Mouse (Mus musculus) liver, embryonic 13.5 days (tissue): ENCODE data around the gene Urgcp. TPM values are rescaled to one million over a fixed set of nuclear protein-coding genes. Genes with fewer than 3 reads are reported as not detected.

Experiments used
- ATAC-seq: fragments of 200-750 bp; cut with Nextera tagmentation; 2 replicates; pipeline ENCODE4 v1.8.0; 2017; ENCODE audit warnings: low read depth, mild to moderate bottlenecking, moderate number of reproducible peaks, moderate library complexity
- DNase-seq: peaks from one replicate; pipeline ENCODE4 v3.0.0; 2022
- H3K27ac ChIP-seq: fragments of 300-500 bp; sonication (generic); 2 replicates; pipeline ENCODE4 v1.5.1; 2015; ENCODE audit warnings: moderate library complexity, mild to moderate bottlenecking, inconsistent platforms
- H3K27me3 ChIP-seq: fragments of 300-500 bp; sonication (generic); 2 replicates; pipeline ENCODE4 v1.6.1; 2015; ENCODE audit warnings: mild to moderate bottlenecking, inconsistent platforms
- H3K36me3 ChIP-seq: fragments of 300-500 bp; sonication (generic); 2 replicates; pipeline ENCODE4 v1.6.1; 2015; ENCODE audit warnings: mild to moderate bottlenecking, inconsistent platforms
- H3K4me1 ChIP-seq: fragments of 300-500 bp; sonication (generic); replicated peaks from 2 replicates; pipeline ENCODE4 v1.6.1; 2015; ENCODE audit warnings: inconsistent platforms
- H3K4me2 ChIP-seq: fragments of 300-500 bp; sonication (generic); 2 replicates; pipeline ENCODE4 v1.6.1; 2015; ENCODE audit warnings: inconsistent platforms, mild to moderate bottlenecking, moderate library complexity
- H3K4me3 ChIP-seq: fragments of 300-500 bp; sonication (generic); replicated peaks from 2 replicates; pipeline ENCODE4 v1.5.1; 2015; ENCODE audit warnings: mild to moderate bottlenecking, inconsistent platforms
- H3K9ac ChIP-seq: fragments of 300-500 bp; sonication (generic); 2 replicates; pipeline ENCODE4 v1.6.1; 2015; ENCODE audit warnings: mild to moderate bottlenecking, inconsistent platforms
- H3K9me3 ChIP-seq: fragments of 300-500 bp; sonication (generic); replicated peaks from 2 replicates; pipeline ENCODE4 v1.6.1; 2016; ENCODE audit warnings: inconsistent platforms
- WGBS: fragments of 180-500 bp; shearing (Covaris S2); methylation state at CpG from one replicate; pipeline ENCODE4 v1.1.7; 2015; ENCODE audit not compliant: insufficient replicate concordance; 5-methylcytosine and 5-hydroxymethylcytosine counted together
- polyA plus RNA-seq: library from polyadenylated mRNA; unstranded; fragments of >200 nt; fragmentation: Nextera tagmentation; extraction: Ambion mirVana; gene quantifications from 2 replicates; pipeline ENCODE4 v1.2.1, GENCODE M21; 2015

Urgcp gene
- polyA plus RNA-seq, 1 experiment from 2014 or later, result 9.4 TPM

- no peak overlapping the region for H3K4me3 ChIP-seq
- H3K27me3 ChIP-seq, result no peaks in the 10 kb centered on the region
- no peak overlapping the region for H3K27ac ChIP-seq
- ATAC-seq (no peak), DNase-seq (no peak)
- H3K36me3 ChIP-seq, result peaks cover 80% of the 10 kb centered on the region
- H3K9ac ChIP-seq, result no peak overlapping the region
- H3K9me3 ChIP-seq, result no peaks in the 10 kb centered on the region
- no peak overlapping the region for H3K4me2 ChIP-seq
- WGBS, result 83% methylated on average over 11 of the region's 11 CpGs
- peaks cover 8% of the 10 kb centered on the region for H3K4me1 ChIP-seq
Measured at GRCm38 (mm10) chr11:5797371-5797770, 35.2 kb upstream of the Urgcp start.

GRCm38 (mm10) chr11:5796939-5797338 lies 34.8 kb upstream of the Urgcp start:
- no peaks in the 10 kb centered on the region for H3K27me3 ChIP-seq
- 89% methylated on average over 15 of the region's 15 CpGs for WGBS
- DNase-seq (no peak), ATAC-seq (no peak)
- H3K4me2 ChIP-seq, result no peak overlapping the region
- H3K4me3 ChIP-seq, result no peak overlapping the region
- H3K27ac ChIP-seq, result no peak overlapping the region
- H3K9ac ChIP-seq, result no peak overlapping the region
- H3K9me3 ChIP-seq, result no peaks in the 10 kb centered on the region
- peaks cover 4% of the 10 kb centered on the region for H3K4me1 ChIP-seq
- H3K36me3 ChIP-seq, result peaks cover 84% of the 10 kb centered on the region

GRCm38 (mm10) chr11:5795706-5796105 lies 33.5 kb upstream of the Urgcp start:
- Histone ChIP-seq H3K4me1 (peaks cover 4% of the 10 kb centered on the region; the same call in 1 of the 2 replicates), H3K36me3 (peaks cover 93% of the 10 kb centered on the region), H3K9ac (no peak overlapping the region), H3K4me2 (no peak overlapping the region), H3K9me3 (no peaks in the 10 kb centered on the region), H3K27me3 (no peaks in the 10 kb centered on the region), H3K27ac (no peak overlapping the region), H3K4me3 (no peak overlapping the region)
- WGBS, result 84% methylated on average over 7 of the region's 7 CpGs
- ATAC-seq, result no peak
- DNase-seq, result no peak

GRCm38 (mm10) chr11:5795290-5795689 lies 33.1 kb upstream of the Urgcp start:
- Histone ChIP-seq H3K9ac (no peak overlapping the region), H3K9me3 (no peaks in the 10 kb centered on the region), H3K27me3 (no peaks in the 10 kb centered on the region), H3K4me2 (no peak overlapping the region), H3K27ac (no peak overlapping the region), H3K4me3 (no peak overlapping the region), H3K36me3 (peaks cover 91% of the 10 kb centered on the region), H3K4me1 (peaks cover 8% of the 10 kb centered on the region; the same call in 1 of the 2 replicates)
- ATAC-seq (no peak), DNase-seq (no peak)
- 78% methylated on average over 9 of the region's 9 CpGs for WGBS

GRCm38 (mm10) chr11:5790431-5790830 lies 28.3 kb upstream of the Urgcp start:
- Histone ChIP-seq H3K36me3 (peaks cover 44% of the 10 kb centered on the region), H3K9ac (no peak overlapping the region), H3K9me3 (no peaks in the 10 kb centered on the region), H3K4me3 (no peak overlapping the region), H3K4me2 (peak overlapping the region; percentile 85; the same call in 1 of the 2 replicates), H3K27me3 (no peaks in the 10 kb centered on the region), H3K27ac (0 out of 2 replicates have a peak overlapping the region, but pooled peaks have one; percentile 98), H3K4me1 (peaks cover 45% of the 10 kb centered on the region)
- DNase-seq, result no peak
- 83% methylated on average over 1 of the region's 1 CpGs for WGBS
- no peak for ATAC-seq

DNA sequence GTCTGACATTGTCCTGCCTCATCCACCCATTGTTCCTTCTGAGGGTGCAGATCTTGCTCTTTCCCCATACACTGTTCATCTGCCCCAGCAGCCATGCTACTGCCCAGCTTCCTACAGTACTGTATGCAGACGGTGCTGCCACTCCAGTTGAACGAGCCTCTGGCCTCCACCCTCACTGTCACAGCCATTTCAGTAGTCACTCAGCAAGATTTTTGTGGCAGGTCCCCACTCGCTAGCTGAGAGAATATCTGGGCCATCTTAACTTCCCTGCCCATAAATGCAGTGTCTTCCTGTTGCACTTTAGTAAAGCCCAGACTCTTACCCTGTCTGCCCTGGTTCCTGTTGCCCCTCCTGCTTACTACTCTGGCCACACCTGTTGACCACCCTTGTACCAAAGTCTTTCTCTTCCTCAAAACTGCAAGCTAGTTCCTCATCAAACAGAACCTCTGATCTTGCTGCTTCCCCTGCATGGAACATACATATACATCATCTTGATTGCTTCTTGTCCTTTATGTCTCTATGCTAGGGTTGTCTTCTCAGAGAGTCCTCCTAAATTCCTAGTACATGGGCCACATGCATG lies 27.7 kb upstream of the Urgcp start:
- H3K4me2 ChIP-seq, result peak overlapping the region; percentile 85
- 36% methylated on average over 3 of the region's 3 CpGs for WGBS
- no peaks in the 10 kb centered on the region for H3K27me3 ChIP-seq
- peaks cover 38% of the 10 kb centered on the region for H3K36me3 ChIP-seq
- H3K9me3 ChIP-seq, result no peaks in the 10 kb centered on the region
- peak overlapping the region; percentile 98 for H3K27ac ChIP-seq
- peak overlapping the region; percentile 91 for H3K9ac ChIP-seq
- no peak for ATAC-seq
- peaks cover 47% of the 10 kb centered on the region for H3K4me1 ChIP-seq
- no peak for DNase-seq
- H3K4me3 ChIP-seq, result peak overlapping the region; percentile 78

- peak overlapping the region; percentile 91 for H3K9ac ChIP-seq
- ATAC-seq (peak; percentile 6; the same call in 1 of the 2 replicates), DNase-seq (no peak)
- no peaks in the 10 kb centered on the region for H3K9me3 ChIP-seq
- H3K4me2 ChIP-seq, result peak overlapping the region; percentile 85
- peaks cover 32% of the 10 kb centered on the region for H3K36me3 ChIP-seq
- no peaks in the 10 kb centered on the region for H3K27me3 ChIP-seq
- peak overlapping the region; percentile 78 for H3K4me3 ChIP-seq
- H3K27ac ChIP-seq, result peak overlapping the region; percentile 98
- H3K4me1 ChIP-seq, result peaks cover 47% of the 10 kb centered on the region
- 40% methylated on average over 6 of the region's 6 CpGs for WGBS
Measured at GRCm38 (mm10) chr11:5789071-5789753, 27.0 kb upstream of the Urgcp start.

- peak; percentile 96 for DNase-seq
- Histone ChIP-seq H3K36me3 (peaks cover 23% of the 10 kb centered on the region), H3K27me3 (no peaks in the 10 kb centered on the region), H3K9me3 (no peaks in the 10 kb centered on the region), H3K4me1 (peaks cover 51% of the 10 kb centered on the region), H3K4me3 (peak within 1 kb of the TSS; percentile 78), H3K9ac (peak within 1 kb of the TSS; percentile 91), H3K4me2 (peak within 1 kb of the TSS; percentile 85), H3K27ac (peak within 1 kb of the TSS; percentile 98)
- under 1% methylated on average over 74 of the region's 74 CpGs for WGBS
- ATAC-seq, result peak; percentile 96
Measured at GRCm38 (mm10) chr11:5788056-5789014, 26.2 kb upstream of the Urgcp start, which contains the start of gene Dbnl. Gene Dbnl, plus strand, starts transcription at chr11:5788488.

DNA sequence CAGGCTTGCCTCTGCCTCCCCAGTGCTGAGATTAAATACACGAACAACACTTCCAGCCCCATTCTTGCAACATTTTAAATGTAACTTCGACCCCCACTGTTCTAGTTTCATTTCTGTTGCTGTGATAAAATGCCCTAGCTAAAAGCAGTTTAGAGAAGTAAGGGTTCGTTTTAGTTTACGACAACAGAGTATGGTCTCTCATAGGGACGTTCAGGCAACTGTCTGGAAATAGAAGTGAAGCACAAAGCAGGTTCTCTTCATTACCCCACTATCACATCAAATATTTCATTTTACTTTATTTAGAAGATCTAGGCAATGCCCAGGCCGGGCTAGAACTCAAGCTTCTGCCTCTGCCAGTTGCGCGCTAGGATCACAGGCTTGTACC lies 25.5 kb upstream of the Urgcp start:
- DNase-seq, result no peak
- no peak for ATAC-seq
- no peaks in the 10 kb centered on the region for H3K9me3 ChIP-seq
- peak overlapping the region; percentile 85 for H3K4me2 ChIP-seq
- peak overlapping the region; percentile 78 for H3K4me3 ChIP-seq
- H3K9ac ChIP-seq, result peak overlapping the region; percentile 81
- peak overlapping the region; percentile 98 for H3K27ac ChIP-seq
- 22% methylated on average over 8 of the region's 8 CpGs for WGBS
- H3K36me3 ChIP-seq, result peaks cover 18% of the 10 kb centered on the region
- peaks cover 56% of the 10 kb centered on the region for H3K4me1 ChIP-seq
- no peaks in the 10 kb centered on the region for H3K27me3 ChIP-seq

DNA sequence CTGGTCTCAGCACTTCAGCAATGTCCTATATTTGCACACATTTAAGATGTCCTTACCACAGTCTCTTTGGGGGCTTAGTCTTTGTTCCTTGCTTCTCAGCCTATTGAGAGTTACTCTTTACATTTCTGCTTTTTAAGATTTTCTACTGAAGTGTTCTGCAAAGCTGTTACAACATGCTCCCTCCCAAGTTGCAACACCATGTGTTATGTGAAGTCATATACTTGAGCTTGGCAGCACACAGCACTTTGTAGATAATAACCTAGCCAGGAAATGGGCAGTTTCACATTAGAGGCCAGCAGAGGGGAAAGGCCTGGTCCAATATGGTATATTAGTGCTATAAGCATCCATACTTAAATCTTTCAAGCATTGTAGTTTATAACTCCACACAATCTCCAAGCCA lies 23.6 kb upstream of the Urgcp start:
- DNase-seq, result no peak
- no peaks in the 10 kb centered on the region for H3K9me3 ChIP-seq
- H3K4me1 ChIP-seq, result peaks cover 65% of the 10 kb centered on the region
- H3K27me3 ChIP-seq, result no peaks in the 10 kb centered on the region
- no peak overlapping the region for H3K4me3 ChIP-seq
- no peak overlapping the region for H3K27ac ChIP-seq
- no peak overlapping the region for H3K4me2 ChIP-seq
- H3K36me3 ChIP-seq, result peaks cover 3% of the 10 kb centered on the region; the same call in 1 of the 2 replicates
- no peak overlapping the region for H3K9ac ChIP-seq
- no peak for ATAC-seq
